ENCODE assay signal across 7 mouse cellular contexts in genomic region chr6:113307481-113308121, GRCm38 (mm10). TPM values are rescaled to one million over a fixed set of nuclear protein-coding genes. Genes with fewer than 3 reads are reported as not detected.
DNase-seq lines count a peak whose midpoint lies in the region; ATAC-seq and TF ChIP-seq lines count a peak whose summit lies in the region.

No protein-coding gene starts in this region.

- peak; percentile 85 for DNase-seq in MEL (ENCODE audit: low read depth, low spot score)
- peak; percentile 50 to 68 for DNase-seq in adrenal gland, postnatal 36 days
- DNase-seq in heart, postnatal 25 days (ENCODE audit: low spot score) = peak; percentile 27
- peak; percentile 56 for DNase-seq in layer of hippocampus, adult 9-11 months
- DNase-seq in lung, postnatal 4 days = peak; percentile 71
- peak; percentile 44 for DNase-seq in right cerebral cortex, postnatal 14 days

- H3K4me3 ChIP-seq in MEL (ENCODE audit: control insufficient read depth in 1 of 2, insufficient read depth in 1 of 2, low read depth in 2 of 2, low read length in 2 of 2) = peak overlapping the region; percentile 71 to 97
- H3K4me3 ChIP-seq in forebrain, embryonic 12.5 days (replicated peaks) = peak overlapping the region; percentile 98

- under 1% methylated on average over 34 of the region's 34 CpGs for WGBS in forebrain, embryonic 12.5 days

- no peak for TF ChIP-seq EP300 in MEL (IDR thresholded peaks at IDR 0.05; ENCODE audit: low read depth in 1 of 2, low read length in 2 of 2)

- intact Hi-C loops in heart, postnatal 25 days (cut with DNase I) = loop anchor here (1.0 to 10.0 kb wide), 3 partner anchors 17 to 260 kb away; partner anchors contain the start of genes Setd5 and Thumpd3

- H3K4me1 ChIP-seq in MEL (ENCODE audit: control insufficient read depth in 1 of 2, insufficient read depth in 2 of 2, low read length in 2 of 2) = peaks cover 18 to 19% of the 10 kb centered on the region in 2 experiments
- H3K4me1 ChIP-seq in forebrain, embryonic 12.5 days = peaks cover 31% of the 10 kb centered on the region

- no peak; a peak in 2 of 4 replicates for TF ChIP-seq POLR2A in MEL (IDR thresholded peaks at IDR 0.05; ENCODE audit: control insufficient read depth in 1 of 2, insufficient read depth in 1 of 2, low read depth in 1 of 2, low read length in 2 of 2, poor library complexity in 1 of 2)

- H3K27ac ChIP-seq in MEL (ENCODE audit: control insufficient read depth, low read depth, low read length) = peak overlapping the region; percentile 99
- peak overlapping the region; percentile 98 for H3K27ac ChIP-seq in forebrain, embryonic 12.5 days

- H3K9me3 ChIP-seq in MEL (replicated peaks; ENCODE audit: insufficient read depth, low read length) = no peaks in the 10 kb centered on the region
- H3K9me3 ChIP-seq in forebrain, embryonic 12.5 days = no peaks in the 10 kb centered on the region

- H3K79me2 ChIP-seq in MEL (ENCODE audit: control insufficient read depth, insufficient read depth, low read length, poor library complexity) = peaks cover 37% of the 10 kb centered on the region

- H3K9ac ChIP-seq in MEL (ENCODE audit: control insufficient read depth, low read depth, low read length, poor library complexity, severe bottlenecking) = peak overlapping the region; percentile 99
- peak overlapping the region; percentile 97 for H3K9ac ChIP-seq in forebrain, embryonic 12.5 days

- H3K27me3 ChIP-seq in MEL (ENCODE audit: control insufficient read depth in 1 of 2, insufficient read depth in 2 of 2, low read length in 2 of 2) = no peaks in the 10 kb centered on the region
- 0 out of 2 replicates have a peak, but pooled peaks cover 3% of the 10 kb centered on the region for H3K27me3 ChIP-seq in forebrain, embryonic 12.5 days

- peak overlapping the region; percentile 99 for H3K4me2 ChIP-seq in forebrain, embryonic 12.5 days

- TF ChIP-seq CTCF in MEL (IDR thresholded peaks at IDR 0.05 in 2 of 3, conservative IDR thresholded peaks at IDR 0.05 in 1 of 3; ENCODE audit: control insufficient read depth in 1 of 3, insufficient read depth in 1 of 3, low read depth in 2 of 3, low read length in 3 of 3, poor library complexity in 1 of 3, severe bottlenecking in 1 of 3) = no peak

- ATAC-seq in forebrain, embryonic 12.5 days (ENCODE audit: low FRiP score) = no peak

- H3K36me3 ChIP-seq in MEL (ENCODE audit: control insufficient read depth in 1 of 2, insufficient read depth in 2 of 2, low read length in 2 of 2) = peaks cover 11 to 17% of the 10 kb centered on the region in 2 experiments
- H3K36me3 ChIP-seq in forebrain, embryonic 12.5 days (replicated peaks) = peaks cover 26% of the 10 kb centered on the region

- TF ChIP-seq RAD21 in MEL (IDR thresholded peaks at IDR 0.05; ENCODE audit: low read depth, low read length) = no peak

TF ChIP-seq in MEL, 35 proteins besides CTCF, POLR2A, EP300 and RAD21:
- no peak for TF ChIP-seq ZC3H11A (IDR thresholded peaks at IDR 0.05; ENCODE audit: low read depth, low read length)
- peak; percentile 29; the same call in 1 of the 2 replicates for TF ChIP-seq ELF1 (IDR thresholded peaks at IDR 0.05; ENCODE audit: low read depth, low read length)
- peak; percentile 13; the same call in 1 of the 2 replicates for TF ChIP-seq MXI1 (IDR thresholded peaks at IDR 0.05; ENCODE audit: low read depth, low read length)
- 0 out of 2 replicates have a peak, but pooled peaks have one; percentile 11 for TF ChIP-seq UBTF (IDR thresholded peaks at IDR 0.05; ENCODE audit: borderline replicate concordance, insufficient read depth, low read depth, low read length)
- TF ChIP-seq HCFC1 (IDR thresholded peaks at IDR 0.05; ENCODE audit: low read depth, low read length) = peak; percentile 15; the same call in 1 of the 2 replicates
TF ChIP-seq in MEL: peak in this region for 4.

RNA-seq across cellular contexts. Expression of gene Brpf1, which starts 0.7 kb away (rescaled TPM):
- 29.8 and 32.6 TPM in 2 replicates for total RNA-seq in MEL (2012; rRNA removed)
- 10 to 100 TPM; 44.9 to 46.8 TPM for polyA plus RNA-seq in MEL (2012; ENCODE audit: insufficient read depth in 1 of 2, insufficient read length in 2 of 2, low read depth in 1 of 2, low replicate concordance in 2 of 2, missing spikeins in 1 of 2)
- 10 to 100 TPM; 25.2 to 27.2 TPM for total RNA-seq in adrenal gland, postnatal 36 days (2021)
- 30.6 and 34.7 TPM in 2 replicates for polyA plus RNA-seq in forebrain, embryonic 12.5 days (2016; fragmentation: Nextera tagmentation; extraction: Ambion mirVana)
- total RNA-seq in heart, postnatal 25 days (2021) = 10 to 100 TPM; 12.7 to 15.8 TPM

RNA-seq across cellular contexts. Expression of gene Ogg1, which starts 19.2 kb away (rescaled TPM):
- 8.7 and 9.2 TPM in 2 replicates for total RNA-seq in MEL (2012; rRNA removed)
- 10 to 100 TPM in 1 of 2 experiments, not detected in 1; 20.0 TPM for polyA plus RNA-seq in MEL (2012; ENCODE audit: insufficient read depth in 1 of 2, insufficient read length in 2 of 2, low read depth in 1 of 2, low replicate concordance in 2 of 2, missing spikeins in 1 of 2)
- 10 to 100 TPM; 14.0 to 15.4 TPM for total RNA-seq in adrenal gland, postnatal 36 days (2021)
- 13.6 and 13.7 TPM in 2 replicates for polyA plus RNA-seq in forebrain, embryonic 12.5 days (2016; fragmentation: Nextera tagmentation; extraction: Ambion mirVana)
- total RNA-seq in heart, postnatal 25 days (2021) = 1 to 10 TPM; 4.4 to 4.8 TPM

RNA-seq across cellular contexts. Expression of gene Cpne9, which starts 25.5 kb away (rescaled TPM):
- 0.72 and 1.6 TPM in 2 replicates for total RNA-seq in MEL (2012; rRNA removed)
- polyA plus RNA-seq in MEL (2012; ENCODE audit: insufficient read depth in 1 of 2, insufficient read length in 2 of 2, low read depth in 1 of 2, low replicate concordance in 2 of 2, missing spikeins in 1 of 2) = 1 to 10 TPM in 1 of 2 experiments, not detected in 1; 1.3 TPM
- total RNA-seq in adrenal gland, postnatal 36 days (2021) = 1 to 10 TPM; 1.1 TPM
- 0.22 and 0.34 TPM in 2 replicates for polyA plus RNA-seq in forebrain, embryonic 12.5 days (2016; fragmentation: Nextera tagmentation; extraction: Ambion mirVana)
- not detected for total RNA-seq in heart, postnatal 25 days (2021)

RNA-seq across cellular contexts. Expression of gene Camk1, which starts 36.2 kb away (rescaled TPM):
- total RNA-seq in MEL (2012; rRNA removed) = 5.3 and 7.9 TPM in 2 replicates
- 10 to 100 TPM in 1 of 2 experiments, not detected in 1; 13.3 TPM for polyA plus RNA-seq in MEL (2012; ENCODE audit: insufficient read depth in 1 of 2, insufficient read length in 2 of 2, low read depth in 1 of 2, low replicate concordance in 2 of 2, missing spikeins in 1 of 2)
- total RNA-seq in adrenal gland, postnatal 36 days (2021) = 10 to 100 TPM; 46.4 to 53.9 TPM
- 57.9 and 59.1 TPM in 2 replicates for polyA plus RNA-seq in forebrain, embryonic 12.5 days (2016; fragmentation: Nextera tagmentation; extraction: Ambion mirVana)
- 10 to 100 TPM; 65.9 to 68.5 TPM for total RNA-seq in heart, postnatal 25 days (2021)

Comparison
In these comparisons a context has a peak if more than half of its experiments do, and no peak if none do; other contexts are left out.
1. DNase-seq: peak in every context shown above with its lines; median percentile 85 in MEL; 71 in lung, postnatal 4 days; 59 in adrenal gland, postnatal 36 days; 56 in layer of hippocampus, adult 9-11 months; 44 in right cerebral cortex, postnatal 14 days; 27 in heart, postnatal 25 days.